Mouse (Mus musculus): Measurements from ENCODE around the gene Gpr153. TPM values are rescaled to one million over a fixed set of nuclear protein-coding genes. Genes with fewer than 3 reads are reported as not detected.

The Gpr153 gene
- total RNA-seq, 2 experiments from 2014 or later: 28.0 to 31.2 TPM

GRCm38 (mm10) chr4:152283186-152283950 is 9.3 kb downstream of the Gpr153 start:
- intact Hi-C loops (cut with DNase I): no loop called here
- peak; percentile 86 to 88 for DNase-seq (ENCODE audit: low spot score in 2 of 2)

DNA sequence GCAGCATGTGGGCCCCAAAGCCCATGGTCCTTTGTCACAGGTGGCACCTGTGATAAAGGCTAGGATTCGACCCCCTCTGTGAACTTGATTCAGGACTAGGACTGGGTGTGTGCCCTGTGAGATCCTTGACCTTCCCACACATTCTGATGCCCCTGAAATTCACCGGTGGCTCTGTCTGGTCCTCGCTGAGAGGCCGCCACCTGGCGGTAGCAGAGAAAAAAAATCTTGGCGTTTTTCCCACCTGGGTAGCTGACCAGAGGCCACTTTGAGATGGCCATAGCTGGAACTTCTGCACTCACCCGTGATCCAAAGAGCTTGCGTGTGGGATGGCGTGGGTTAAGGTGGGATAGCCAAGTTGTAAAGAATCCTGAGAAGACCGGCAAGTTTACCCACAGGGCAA is 11.5 kb downstream of the Gpr153 start:
- intact Hi-C loops (cut with DNase I): loop anchor here (2.0 kb wide), 1 partner anchor 113 kb away; no protein-coding TSS in a partner anchor
- DNase-seq (ENCODE audit: low spot score in 2 of 2): peak in 1 of 2 experiments; percentile 50

GRCm38 (mm10) chr4:152286183-152286582 is 12.2 kb downstream of the Gpr153 start:
- DNase-seq (ENCODE audit: low spot score in 2 of 2): peak; percentile 53 to 58
- intact Hi-C loops (cut with DNase I): no loop called here

- DNase-seq (ENCODE audit: low spot score in 2 of 2): no peak
- intact Hi-C loops (cut with DNase I): no loop called here
Observed at GRCm38 (mm10) chr4:152286887-152287286, 12.9 kb downstream of the Gpr153 start.

- intact Hi-C loops (cut with DNase I): no loop called here
Observed at GRCm38 (mm10) chr4:152287317-152288120, 13.5 kb downstream of the Gpr153 start.

DNA sequence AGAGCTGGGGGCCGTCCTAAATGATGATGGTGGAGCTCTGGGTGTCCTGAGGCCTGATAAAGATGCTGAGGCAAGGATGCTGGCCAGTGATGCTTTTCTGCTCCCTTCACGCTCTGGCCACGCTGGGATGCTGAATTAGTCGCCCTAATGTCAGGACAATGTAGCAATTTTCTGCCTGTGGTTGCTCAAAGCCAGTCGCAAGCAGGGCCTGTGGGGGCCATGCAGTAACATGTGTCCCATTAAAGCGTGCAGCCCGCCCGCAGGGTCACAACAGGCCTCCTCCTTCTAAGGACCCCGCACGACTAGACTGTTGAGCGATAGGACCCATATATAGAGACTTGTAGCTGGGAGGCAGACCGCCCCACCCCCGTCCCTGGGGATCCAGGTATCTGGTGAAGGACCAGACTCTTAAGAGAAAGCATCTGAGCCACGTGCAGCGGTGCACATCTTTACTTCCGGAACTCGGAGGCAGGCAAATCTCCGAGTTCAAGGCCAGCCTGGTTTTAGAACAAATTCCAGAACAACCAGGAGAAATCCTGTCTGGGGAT is 14.4 kb downstream of the Gpr153 start:
- no peak for DNase-seq (ENCODE audit: low spot score in 2 of 2)
- intact Hi-C loops (cut with DNase I): no loop called here

More at GRCm38 (mm10) chr4:152287317-152288120, 13.5 kb downstream of the Gpr153 start:
- no peak for DNase-seq (ENCODE audit: low spot score in 2 of 2)

DNA sequence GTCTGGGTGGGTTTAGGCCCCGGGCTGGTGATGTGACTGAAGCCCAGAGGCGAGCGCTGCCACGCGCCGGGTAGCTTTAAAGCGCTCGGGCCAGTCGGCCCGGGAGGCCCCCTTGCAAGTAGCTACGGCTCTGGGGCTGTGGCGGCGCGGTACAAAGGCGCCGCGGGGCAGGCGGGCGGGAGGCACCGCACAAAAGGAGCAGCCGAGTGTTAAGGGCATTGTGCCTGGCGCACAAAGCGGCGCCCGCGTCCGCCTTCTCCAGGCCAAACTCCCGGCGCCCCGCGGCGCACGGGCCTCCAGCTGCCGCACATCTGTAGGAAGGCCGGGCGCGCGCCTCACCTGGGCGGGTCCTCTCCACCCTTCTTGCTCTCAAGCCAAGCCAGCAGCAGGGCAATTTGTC is 16.4 kb downstream of the Gpr153 start:
- no peak for DNase-seq (ENCODE audit: low spot score in 2 of 2)

DNA sequence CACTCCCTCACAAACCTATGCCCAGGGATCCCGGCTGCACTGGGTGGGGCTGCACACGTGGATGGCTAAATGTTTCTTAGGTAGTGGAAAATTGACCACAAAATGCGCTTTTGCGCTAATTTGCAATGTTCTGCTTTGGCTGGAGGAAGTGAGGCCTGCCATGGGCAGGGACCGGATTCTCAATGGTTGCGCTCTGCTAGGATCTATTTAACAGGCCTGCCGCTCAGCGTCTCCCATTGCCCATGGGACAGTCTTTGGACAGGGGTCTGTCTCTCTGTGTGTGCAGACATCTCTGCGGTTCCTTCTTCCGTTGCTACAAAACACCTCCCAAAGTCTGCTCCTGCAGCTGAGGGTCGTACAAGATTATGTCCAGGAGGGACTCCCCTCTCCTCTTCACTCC is 17.0 kb downstream of the Gpr153 start:
- intact Hi-C loops (cut with DNase I): no loop called here
- DNase-seq (ENCODE audit: low spot score in 2 of 2): no peak

More for the DNA sequence above, 16.4 kb downstream of the Gpr153 start:
- intact Hi-C loops (cut with DNase I): no loop called here

DNA sequence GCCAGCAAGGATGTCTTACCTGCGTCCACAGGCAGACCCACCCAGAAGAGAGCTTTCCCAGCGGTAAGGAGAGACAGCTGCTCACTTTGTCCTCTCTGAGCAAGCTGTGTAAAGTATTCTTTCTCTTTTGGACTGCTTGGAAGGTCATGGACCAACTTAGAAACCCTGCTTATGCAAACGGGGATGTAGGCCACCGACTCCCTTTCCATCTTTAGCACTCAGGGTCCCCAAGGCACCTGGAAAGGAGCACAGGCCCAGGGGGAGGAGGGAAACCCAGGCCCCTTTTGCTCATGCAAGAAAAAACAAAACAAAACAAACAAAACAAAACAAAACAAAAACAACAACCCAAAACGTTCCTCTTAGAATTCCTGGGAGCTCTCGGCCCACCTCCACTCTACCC is 17.5 kb downstream of the Gpr153 start, which contains the start of gene Hes3:
Gene Hes3 (minus strand): TSS at position 101 of the 400 bp plus-strand sequence.
- DNase-seq (ENCODE audit: low spot score in 2 of 2): no peak
- intact Hi-C loops (cut with DNase I): no loop called here

DNA sequence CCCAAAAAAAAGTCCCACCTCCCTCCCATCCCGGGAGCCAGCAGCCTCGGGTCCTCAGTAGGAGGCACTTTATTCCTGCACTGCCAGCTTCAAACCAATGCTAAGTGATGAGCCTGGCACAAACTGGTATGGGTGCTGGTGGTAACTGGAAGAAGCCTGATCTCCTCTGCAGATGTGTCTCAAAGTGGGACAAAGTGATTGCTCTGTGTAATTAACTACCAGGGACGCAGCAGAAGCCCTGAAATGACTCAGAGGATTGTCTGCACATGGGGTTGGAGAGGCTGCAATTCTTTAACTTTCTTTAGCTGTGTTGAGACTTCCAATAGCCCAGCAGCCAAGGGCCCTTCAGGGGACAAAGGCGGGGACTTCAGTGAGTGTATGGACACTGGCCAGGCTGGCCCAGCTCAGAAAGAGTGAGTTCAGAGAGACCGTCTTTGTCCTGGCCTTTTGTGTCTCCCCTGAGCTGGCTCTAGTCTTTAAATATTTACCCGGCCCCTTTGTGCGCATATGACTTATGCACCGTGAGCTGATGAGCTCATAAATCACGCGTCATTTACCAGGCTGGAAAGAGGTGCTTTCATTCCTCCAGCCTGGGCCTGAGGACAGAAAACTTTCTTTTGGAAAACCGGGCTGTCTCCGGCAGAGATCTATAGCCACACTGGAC is 18.2 kb downstream of the Gpr153 start:
- no peak for DNase-seq (ENCODE audit: low spot score in 2 of 2)
- intact Hi-C loops (cut with DNase I): no loop called here

GRCm38 (mm10) chr4:152294188-152294929 is 20.3 kb downstream of the Gpr153 start:
- no peak for DNase-seq (ENCODE audit: low spot score in 2 of 2)
- intact Hi-C loops (cut with DNase I): no loop called here

- intact Hi-C loops (cut with DNase I): no loop called here
- no peak for DNase-seq (ENCODE audit: low spot score in 2 of 2)
Observed at GRCm38 (mm10) chr4:152295916-152296315, 21.9 kb downstream of the Gpr153 start.

DNA sequence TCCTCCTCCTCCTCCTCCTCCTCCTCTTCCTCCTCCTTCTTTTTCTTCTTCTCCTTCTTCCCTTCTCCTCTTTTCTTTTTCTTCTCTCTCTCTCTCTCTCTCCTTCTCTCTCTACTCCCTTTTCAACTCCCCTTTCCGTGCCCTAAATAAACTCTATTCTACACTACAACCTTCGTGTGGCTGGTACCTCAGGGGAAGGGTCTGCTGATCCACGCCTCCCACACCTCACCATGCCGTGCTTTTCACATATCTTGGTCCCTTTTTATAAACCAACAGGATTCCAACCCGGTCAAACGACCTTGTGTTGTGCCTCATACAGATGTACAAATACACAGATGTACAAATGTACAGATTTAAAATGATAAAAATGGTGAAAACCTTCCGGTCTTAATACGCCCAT is 22.3 kb downstream of the Gpr153 start:
- intact Hi-C loops (cut with DNase I): no loop called here
- DNase-seq (ENCODE audit: low spot score in 2 of 2): no peak

- intact Hi-C loops (cut with DNase I): no loop called here
- peak; percentile 99 to 100 for DNase-seq (ENCODE audit: low spot score in 2 of 2)
Observed at GRCm38 (mm10) chr4:152296874-152297861, 23.1 kb downstream of the Gpr153 start, which contains the start of gene Icmt. Gene Icmt, plus strand, starts transcription at chr4:152297227.

DNA sequence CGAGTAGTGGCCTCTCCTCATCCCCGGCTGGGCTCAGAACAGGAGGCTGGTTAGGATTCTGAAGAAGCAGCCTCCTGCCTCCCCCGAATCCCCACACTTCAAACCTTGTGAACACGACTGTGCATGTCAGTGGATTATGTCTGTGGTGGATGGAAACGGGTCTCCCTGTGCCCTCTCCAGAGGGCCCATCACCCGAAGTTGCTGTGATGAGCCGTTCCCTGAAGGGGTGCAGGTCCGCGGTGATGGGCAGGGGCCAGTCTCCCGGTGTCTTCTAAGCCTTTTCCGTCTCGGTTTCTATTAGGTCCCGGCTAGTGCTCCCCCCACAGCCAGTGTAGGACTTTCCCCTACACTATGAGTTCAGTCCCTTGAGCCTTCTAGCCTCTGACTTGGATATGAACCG is 24.8 kb downstream of the Gpr153 start:
- intact Hi-C loops (cut with DNase I): no loop called here
- DNase-seq (ENCODE audit: low spot score in 2 of 2): no peak

DNA sequence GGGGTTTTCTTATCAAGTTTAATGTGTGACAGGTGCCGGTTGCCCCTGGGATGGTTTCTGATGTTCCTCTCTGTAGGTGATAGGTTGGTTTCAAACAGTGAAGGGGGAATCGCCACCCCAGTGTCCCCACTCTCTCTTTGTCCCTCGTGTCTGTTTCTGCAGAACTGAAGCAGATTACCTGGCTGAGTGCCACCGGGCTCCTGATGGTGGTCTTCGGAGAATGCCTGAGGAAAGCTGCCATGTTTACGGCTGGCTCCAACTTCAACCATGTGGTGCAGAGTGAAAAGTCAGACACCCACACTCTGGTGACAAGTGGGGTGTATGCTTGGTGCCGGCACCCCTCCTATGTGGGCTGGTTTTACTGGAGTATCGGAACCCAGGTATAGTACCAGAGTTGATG is 26.3 kb downstream of the Gpr153 start:
- DNase-seq (ENCODE audit: low spot score in 2 of 2): no peak
- intact Hi-C loops (cut with DNase I): no loop called here

DNA sequence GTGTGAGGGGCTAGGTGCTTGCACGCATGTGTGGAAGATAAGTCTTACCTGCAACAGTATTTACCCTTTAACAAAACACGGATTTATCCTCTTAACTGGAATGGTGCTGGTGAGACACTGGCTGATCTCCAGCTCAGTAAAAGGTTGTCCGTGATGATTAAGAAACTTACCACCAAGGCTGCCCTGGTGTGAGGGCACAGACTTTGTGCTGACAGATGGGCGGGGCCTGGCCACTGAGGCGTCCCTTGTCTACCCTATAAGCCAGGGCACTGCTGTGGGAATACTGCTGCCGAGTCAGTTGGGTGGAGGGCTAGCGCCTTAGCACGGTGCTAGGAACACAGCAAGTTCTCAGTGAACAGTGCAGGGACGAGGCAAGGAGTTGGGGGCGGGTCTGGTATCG is 28.0 kb downstream of the Gpr153 start:
- intact Hi-C loops (cut with DNase I): no loop called here

DNA sequence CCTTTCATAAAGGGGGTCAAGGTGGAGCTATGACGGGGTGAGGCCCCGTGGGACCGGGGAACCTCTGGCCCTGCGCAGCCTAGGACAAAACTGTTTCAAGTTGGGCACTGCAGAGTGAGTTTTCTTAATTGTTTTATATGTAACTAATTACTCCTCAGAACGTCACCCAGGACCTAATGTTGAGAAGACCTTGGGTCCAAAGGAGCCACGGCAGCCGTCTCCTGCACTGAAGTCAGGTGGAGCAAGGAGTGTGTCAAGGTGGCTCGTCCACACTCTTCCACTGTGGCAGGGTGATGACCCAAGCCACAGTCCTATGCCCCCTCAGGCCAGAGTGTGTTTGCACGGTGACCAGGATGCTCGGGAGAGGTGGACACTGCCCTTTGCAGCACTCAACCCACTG is 29.1 kb downstream of the Gpr153 start:
- intact Hi-C loops (cut with DNase I): no loop called here
- DNase-seq (ENCODE audit: low spot score in 2 of 2): no peak

More for the DNA sequence above, 28.0 kb downstream of the Gpr153 start:
- no peak for DNase-seq (ENCODE audit: low spot score in 2 of 2)

Data from left cerebral cortex, postnatal 36 days (tissue).